Mouse (Mus musculus) cerebellum, postnatal 10 days (tissue): Measurements from ENCODE around the gene Cdk2.

Experiments
- DNase-seq, 2 experiments: peaks; one replicate each; pipeline ENCODE4 v3.0.0; 2021; ENCODE audit warnings: mixed read lengths in 2 of 2

Gene Cdk2

GRCm38 (mm10) chr10:128702328-128703007 lies 2.4 kb downstream of the Cdk2 start:
- no peak for DNase-seq

GRCm38 (mm10) chr10:128700712-128701111 lies 4.1 kb downstream of the Cdk2 start:
- DNase-seq = no peak

- DNase-seq = no peak
These were observed 5.2 kb downstream of the Cdk2 start for GRCm38 (mm10) chr10:128699611-128700010.

GRCm38 (mm10) chr10:128699006-128699405 lies 5.8 kb downstream of the Cdk2 start:
- peak in 1 of 2 experiments; percentile 29 for DNase-seq

- no peak for DNase-seq
These were observed 7.6 kb downstream of the Cdk2 start for GRCm38 (mm10) chr10:128697072-128697725.

GRCm38 (mm10) chr10:128695992-128696807 lies 8.6 kb downstream of the Cdk2 start, which contains the start of gene Rab5b:
Rab5b (minus strand) TSS chr10:128696264.
- DNase-seq = peak; percentile 98 to 99

GRCm38 (mm10) chr10:128695411-128695991 lies 9.3 kb downstream of the Cdk2 start:
- no peak for DNase-seq

GRCm38 (mm10) chr10:128674469-128675008 lies 30.3 kb downstream of the Cdk2 start:
- DNase-seq = peak; percentile 38 to 59

GRCm38 (mm10) chr10:128673763-128674468 lies 30.9 kb downstream of the Cdk2 start, which contains the start of gene Suox:
Suox (minus strand) TSS chr10:128674073.
- DNase-seq = peak; percentile 91 to 94

- no peak for DNase-seq
These were observed 33.7 kb downstream of the Cdk2 start for GRCm38 (mm10) chr10:128671148-128671547.

GRCm38 (mm10) chr10:128668790-128669672 lies 35.8 kb downstream of the Cdk2 start:
- peak; percentile 91 to 92 for DNase-seq

- DNase-seq = no peak
These were observed 39.0 kb downstream of the Cdk2 start for GRCm38 (mm10) chr10:128665806-128666205.

- DNase-seq = no peak
These were observed 39.5 kb downstream of the Cdk2 start for GRCm38 (mm10) chr10:128665307-128665706.

GRCm38 (mm10) chr10:128664808-128665207 lies 40.0 kb downstream of the Cdk2 start:
- DNase-seq = no peak

GRCm38 (mm10) chr10:128663441-128664220 lies 41.2 kb downstream of the Cdk2 start:
- DNase-seq = no peak

GRCm38 (mm10) chr10:128662465-128662864 lies 42.4 kb downstream of the Cdk2 start:
- no peak for DNase-seq

- no peak for DNase-seq
These were observed 45.3 kb downstream of the Cdk2 start for GRCm38 (mm10) chr10:128659490-128659889.

- DNase-seq = no peak
These were observed 47.0 kb downstream of the Cdk2 start for GRCm38 (mm10) chr10:128657844-128658243.

GRCm38 (mm10) chr10:128656731-128657130 lies 48.1 kb downstream of the Cdk2 start:
- no peak for DNase-seq

GRCm38 (mm10) chr10:128655254-128655653 lies 49.6 kb downstream of the Cdk2 start:
- no peak for DNase-seq
